In genomic region chrX:158808526-158809144, GRCm38 (mm10) we compare ENCODE assay signal across 12 mouse cellular contexts.
"Had no signal": no experiment of that assay in that cellular context is flagged by ENCODE, and none has a peak within 500 bp of the region (broad histone marks: within the 10 kb centered on the region; RNA-seq: fewer than 3 reads in every experiment).

No protein-coding gene starts in this region.

- H3K36me3 ChIP-seq: limb, embryonic 15.5 days; liver, embryonic 12.5 days; midbrain, embryonic 12.5 days; neural tube, embryonic 15.5 days had no signal

- H3K4me1 ChIP-seq: limb, embryonic 15.5 days; liver, embryonic 12.5 days; midbrain, embryonic 12.5 days; neural tube, embryonic 15.5 days had no signal

- H3K27ac ChIP-seq: limb, embryonic 15.5 days; liver, embryonic 12.5 days; macrophage; midbrain, embryonic 12.5 days; neural tube, embryonic 15.5 days; stomach, postnatal 0 days had no signal

- ATAC-seq: liver, embryonic 12.5 days had no signal

- H3K9ac ChIP-seq: limb, embryonic 15.5 days; liver, embryonic 12.5 days; lung, embryonic 14.5 days; midbrain, embryonic 12.5 days; neural tube, embryonic 15.5 days had no signal

- H3K27me3 ChIP-seq: limb, embryonic 15.5 days; liver, embryonic 12.5 days; midbrain, embryonic 12.5 days; neural tube, embryonic 15.5 days had no signal

- H3K9me3 ChIP-seq: limb, embryonic 15.5 days; liver, embryonic 12.5 days; midbrain, embryonic 12.5 days; neural tube, embryonic 15.5 days had no signal

- DNase-seq: kidney, postnatal 14 days; lung, embryonic 14.5 days; lung, postnatal 10 days; right cerebral cortex, adult 18-20 months; right cerebral cortex, postnatal 25 days had no signal

- H3K4me2 ChIP-seq: limb, embryonic 15.5 days; liver, embryonic 12.5 days; lung, embryonic 14.5 days; midbrain, embryonic 12.5 days; neural tube, embryonic 15.5 days had no signal

- H3K4me3 ChIP-seq: limb, embryonic 15.5 days; liver, embryonic 12.5 days; midbrain, embryonic 12.5 days; myocyte; neural tube, embryonic 15.5 days had no signal
